Mouse (Mus musculus): ENCODE results near the gene Lrrc4c. TPM values are rescaled to one million over a fixed set of nuclear protein-coding genes. Genes with fewer than 3 reads are reported as not detected.

Gene Lrrc4c
- 2.0 and 2.3 TPM in 2 replicates for polyA plus RNA-seq (2015; fragmentation: Nextera tagmentation; extraction: Ambion mirVana)

- no peak within 1 kb of the TSS for H3K9ac ChIP-seq
- 7% methylated on average over 18 of the region's 18 CpGs for WGBS
- H3K36me3 ChIP-seq, result no peaks in the 10 kb centered on the region
- H3K9me3 ChIP-seq, result no peaks in the 10 kb centered on the region
- no peak within 1 kb of the TSS for H3K27ac ChIP-seq
- ATAC-seq (ENCODE audit: insufficient number of reproducible peaks, low FRiP score, low TSS enrichment, low read depth), result no peak
- peak within 1 kb of the TSS; percentile 26 for H3K4me3 ChIP-seq
- peak within 1 kb of the TSS; percentile 45 for H3K4me2 ChIP-seq
- peaks cover 8% of the 10 kb centered on the region; the same call in 1 of the 2 replicates for H3K4me1 ChIP-seq
- 0 out of 2 replicates have a peak, but pooled peaks cover 3% of the 10 kb centered on the region for H3K27me3 ChIP-seq
Measured at GRCm38 (mm10) chr2:96317387-96318299, at the start of gene Lrrc4c. Gene Lrrc4c (plus strand): TSS chr2:96318169.

GRCm38 (mm10) chr2:96275061-96275460 is 42.9 kb upstream of the Lrrc4c start:
- no peak for ATAC-seq (ENCODE audit: insufficient number of reproducible peaks, low FRiP score, low TSS enrichment, low read depth)
- H3K27me3 ChIP-seq, result no peaks in the 10 kb centered on the region
- H3K9ac ChIP-seq, result no peak overlapping the region
- H3K27ac ChIP-seq, result no peak overlapping the region
- WGBS, result 79% methylated on average over 1 of the region's 1 CpGs
- H3K4me3 ChIP-seq, result no peak overlapping the region
- no peaks in the 10 kb centered on the region for H3K4me1 ChIP-seq
- no peaks in the 10 kb centered on the region for H3K9me3 ChIP-seq
- no peak overlapping the region for H3K4me2 ChIP-seq
- no peaks in the 10 kb centered on the region for H3K36me3 ChIP-seq

GRCm38 (mm10) chr2:96282926-96283325 is 35.0 kb upstream of the Lrrc4c start:
- Histone ChIP-seq H3K4me2 (no peak overlapping the region), H3K27me3 (no peaks in the 10 kb centered on the region), H3K4me3 (no peak overlapping the region), H3K9me3 (no peaks in the 10 kb centered on the region), H3K36me3 (no peaks in the 10 kb centered on the region), H3K27ac (no peak overlapping the region), H3K9ac (no peak overlapping the region), H3K4me1 (no peaks in the 10 kb centered on the region)
- no peak for ATAC-seq (ENCODE audit: insufficient number of reproducible peaks, low FRiP score, low TSS enrichment, low read depth)
- WGBS, result 76% methylated on average over 5 of the region's 5 CpGs

DNA sequence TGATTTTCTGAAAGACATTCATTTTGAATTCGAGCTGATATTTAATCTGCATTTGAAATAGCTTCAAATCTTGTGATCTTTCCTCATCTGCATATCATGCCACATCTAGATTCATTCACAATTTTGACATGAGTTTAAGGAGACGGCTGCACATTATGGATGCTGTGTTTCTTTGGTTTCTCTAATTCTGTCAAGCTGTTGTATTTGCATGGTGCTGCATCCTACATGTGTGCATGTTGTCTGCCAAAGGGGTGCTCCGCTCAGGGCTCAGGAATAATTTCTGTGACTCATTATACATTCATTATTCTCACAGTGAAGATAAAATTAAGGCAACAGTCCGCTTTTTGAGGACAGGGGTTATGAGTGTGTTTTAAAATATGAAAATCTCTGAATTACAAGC is 30.5 kb upstream of the Lrrc4c start:
- H3K4me2 ChIP-seq, result no peak overlapping the region
- H3K9me3 ChIP-seq, result no peaks in the 10 kb centered on the region
- no peaks in the 10 kb centered on the region for H3K36me3 ChIP-seq
- H3K9ac ChIP-seq, result no peak overlapping the region
- H3K27ac ChIP-seq, result no peak overlapping the region
- H3K27me3 ChIP-seq, result no peaks in the 10 kb centered on the region
- 72% methylated on average over 4 of the region's 4 CpGs for WGBS
- H3K4me3 ChIP-seq, result no peak overlapping the region
- no peaks in the 10 kb centered on the region for H3K4me1 ChIP-seq
- no peak for ATAC-seq (ENCODE audit: insufficient number of reproducible peaks, low FRiP score, low TSS enrichment, low read depth)

- Histone ChIP-seq H3K9me3 (no peaks in the 10 kb centered on the region), H3K9ac (no peak overlapping the region), H3K4me2 (no peak overlapping the region), H3K36me3 (no peaks in the 10 kb centered on the region), H3K4me1 (no peaks in the 10 kb centered on the region), H3K4me3 (no peak overlapping the region), H3K27ac (no peak overlapping the region), H3K27me3 (no peaks in the 10 kb centered on the region)
- no peak for ATAC-seq (ENCODE audit: insufficient number of reproducible peaks, low FRiP score, low TSS enrichment, low read depth)
- no CpG with 5 or more reads among the region's 1 CpGs for WGBS
Measured at GRCm38 (mm10) chr2:96290541-96290940, 27.4 kb upstream of the Lrrc4c start.

DNA sequence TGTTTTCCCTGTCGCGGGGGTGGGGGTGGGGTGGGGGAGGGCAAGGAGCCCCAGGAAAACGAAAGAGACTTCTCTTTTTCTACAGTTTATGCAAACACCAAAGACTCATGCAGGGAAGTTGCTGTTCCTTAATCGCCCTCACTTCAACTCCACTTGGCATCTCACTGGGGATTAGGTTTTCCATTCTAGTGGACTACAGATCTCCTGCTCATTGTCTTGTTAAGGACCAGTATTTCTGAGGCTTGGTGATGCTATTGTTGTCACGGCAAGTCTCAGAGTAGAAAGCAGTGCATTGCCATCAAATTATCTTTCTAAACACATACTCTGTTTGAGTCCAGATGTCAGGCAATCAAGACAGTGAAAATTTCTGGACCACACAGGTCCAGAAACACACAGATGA is 2.9 kb upstream of the Lrrc4c start:
- no peak for ATAC-seq (ENCODE audit: insufficient number of reproducible peaks, low FRiP score, low TSS enrichment, low read depth)

GRCm38 (mm10) chr2:96316531-96316930 is 1.4 kb upstream of the Lrrc4c start:
- Histone ChIP-seq H3K27me3 (0 out of 2 replicates have a peak, but pooled peaks cover 3% of the 10 kb centered on the region), H3K9ac (no peak overlapping the region), H3K4me1 (peaks cover 8% of the 10 kb centered on the region; the same call in 1 of the 2 replicates), H3K27ac (no peak overlapping the region), H3K4me3 (no peak overlapping the region), H3K36me3 (no peaks in the 10 kb centered on the region), H3K4me2 (no peak overlapping the region), H3K9me3 (no peaks in the 10 kb centered on the region)
- ATAC-seq (ENCODE audit: insufficient number of reproducible peaks, low FRiP score, low TSS enrichment, low read depth), result no peak
- WGBS, result 37% methylated on average over 1 of the region's 1 CpGs

More for the DNA sequence above, 2.9 kb upstream of the Lrrc4c start:
- no peaks in the 10 kb centered on the region for H3K36me3 ChIP-seq
- H3K9ac ChIP-seq, result no peak overlapping the region
- WGBS, result 15% methylated on average over 5 of the region's 5 CpGs
- H3K9me3 ChIP-seq, result no peaks in the 10 kb centered on the region
- no peak overlapping the region for H3K4me3 ChIP-seq
- H3K27ac ChIP-seq, result no peak overlapping the region
- H3K4me1 ChIP-seq, result peaks cover 8% of the 10 kb centered on the region; the same call in 1 of the 2 replicates
- H3K27me3 ChIP-seq, result 0 out of 2 replicates have a peak, but pooled peaks cover 3% of the 10 kb centered on the region
- no peak overlapping the region for H3K4me2 ChIP-seq

GRCm38 (mm10) chr2:96318556-96318955 is 587 bp downstream of the Lrrc4c start:
- Histone ChIP-seq H3K27me3 (0 out of 2 replicates have a peak, but pooled peaks cover 3% of the 10 kb centered on the region), H3K36me3 (no peaks in the 10 kb centered on the region), H3K4me3 (peak overlapping the region; percentile 26; the same call in 1 of the 2 replicates), H3K9ac (no peak overlapping the region), H3K9me3 (no peaks in the 10 kb centered on the region), H3K4me1 (peaks cover 8% of the 10 kb centered on the region; the same call in 1 of the 2 replicates), H3K27ac (no peak overlapping the region), H3K4me2 (peak overlapping the region; percentile 45)
- no peak for ATAC-seq (ENCODE audit: insufficient number of reproducible peaks, low FRiP score, low TSS enrichment, low read depth)
- 16% methylated on average over 7 of the region's 7 CpGs for WGBS

- Histone ChIP-seq H3K27me3 (0 out of 2 replicates have a peak, but pooled peaks cover 3% of the 10 kb centered on the region), H3K9ac (no peak overlapping the region), H3K4me2 (no peak overlapping the region), H3K9me3 (no peaks in the 10 kb centered on the region), H3K4me1 (peaks cover 8% of the 10 kb centered on the region; the same call in 1 of the 2 replicates), H3K36me3 (no peaks in the 10 kb centered on the region), H3K4me3 (no peak overlapping the region), H3K27ac (no peak overlapping the region)
- no peak for ATAC-seq (ENCODE audit: insufficient number of reproducible peaks, low FRiP score, low TSS enrichment, low read depth)
- WGBS, result 6% methylated on average over 8 of the region's 8 CpGs
Measured at GRCm38 (mm10) chr2:96319201-96319600, 1.2 kb downstream of the Lrrc4c start.

DNA sequence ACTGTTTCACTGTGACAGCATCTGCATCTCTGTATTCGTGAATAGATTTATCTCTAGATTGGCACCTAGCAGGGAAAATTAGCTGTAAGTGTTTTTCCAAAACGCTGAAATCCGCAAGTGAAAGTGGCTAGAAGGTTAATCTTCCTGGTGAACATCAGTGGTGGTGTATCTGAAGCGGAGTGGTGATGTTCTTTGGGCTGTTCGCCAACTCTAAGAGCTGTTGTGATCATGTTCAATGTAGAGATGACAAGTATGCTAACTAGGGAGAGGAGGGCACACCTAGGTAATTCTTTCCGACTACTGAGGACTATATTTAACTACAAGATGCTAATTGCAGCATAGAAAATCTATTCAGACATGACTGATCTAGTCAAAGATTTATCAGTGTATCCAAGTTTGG is 1.7 kb downstream of the Lrrc4c start:
- Histone ChIP-seq H3K9me3 (no peaks in the 10 kb centered on the region), H3K9ac (no peak overlapping the region), H3K4me1 (peaks cover 8% of the 10 kb centered on the region; the same call in 1 of the 2 replicates), H3K36me3 (no peaks in the 10 kb centered on the region), H3K27me3 (0 out of 2 replicates have a peak, but pooled peaks cover 3% of the 10 kb centered on the region), H3K4me2 (no peak overlapping the region), H3K27ac (no peak overlapping the region), H3K4me3 (no peak overlapping the region)
- ATAC-seq (ENCODE audit: insufficient number of reproducible peaks, low FRiP score, low TSS enrichment, low read depth), result no peak
- 47% methylated on average over 6 of the region's 6 CpGs for WGBS

GRCm38 (mm10) chr2:96334652-96335051 is 16.7 kb downstream of the Lrrc4c start:
- no peaks in the 10 kb centered on the region for H3K36me3 ChIP-seq
- H3K4me2 ChIP-seq, result no peak overlapping the region
- no peaks in the 10 kb centered on the region for H3K9me3 ChIP-seq
- no peaks in the 10 kb centered on the region for H3K4me1 ChIP-seq
- H3K9ac ChIP-seq, result no peak overlapping the region
- H3K27me3 ChIP-seq, result no peaks in the 10 kb centered on the region
- ATAC-seq (ENCODE audit: insufficient number of reproducible peaks, low FRiP score, low TSS enrichment, low read depth), result no peak
- WGBS, result 69% methylated on average over 3 of the region's 3 CpGs
- H3K27ac ChIP-seq, result no peak overlapping the region
- H3K4me3 ChIP-seq, result no peak overlapping the region

DNA sequence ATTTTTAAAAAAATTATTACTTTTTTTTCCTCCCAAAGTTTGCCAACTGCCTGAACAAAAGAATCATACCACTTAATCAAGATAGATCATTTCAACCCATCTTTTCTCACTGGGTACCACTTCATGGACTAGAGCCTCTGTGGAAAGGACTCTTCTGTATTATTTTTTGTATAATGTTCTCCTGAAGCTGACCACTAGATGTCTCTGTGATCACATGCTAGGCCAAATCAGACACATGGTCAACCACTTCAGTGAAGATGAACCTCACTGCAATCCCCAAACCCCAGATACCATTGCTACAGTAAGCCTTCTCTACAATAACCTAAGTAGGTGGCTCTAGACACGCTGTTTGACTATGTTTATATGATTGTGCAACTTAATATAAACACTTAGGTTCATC is 19.4 kb downstream of the Lrrc4c start:
- H3K36me3 ChIP-seq, result no peaks in the 10 kb centered on the region
- no peak overlapping the region for H3K4me3 ChIP-seq
- no peak overlapping the region for H3K9ac ChIP-seq
- H3K4me2 ChIP-seq, result no peak overlapping the region
- no peaks in the 10 kb centered on the region for H3K27me3 ChIP-seq
- no peaks in the 10 kb centered on the region for H3K4me1 ChIP-seq
- H3K9me3 ChIP-seq, result no peaks in the 10 kb centered on the region
- 41% methylated on average over 1 of the region's 1 CpGs for WGBS
- no peak overlapping the region for H3K27ac ChIP-seq
- no peak for ATAC-seq (ENCODE audit: insufficient number of reproducible peaks, low FRiP score, low TSS enrichment, low read depth)

Measured in limb, embryonic 15.5 days (tissue).